Mouse (Mus musculus) gastrocnemius, postnatal 10 days (tissue): Measurements from ENCODE around the gene Ift57. TPM values are rescaled to one million over a fixed set of nuclear protein-coding genes. Genes with fewer than 3 reads are reported as not detected.

ENCODE experiments used
- DNase-seq: peaks from one replicate; pipeline ENCODE4 v3.0.0; 2021; ENCODE audit warnings: mixed read lengths
- total RNA-seq, 2 experiments: library from RNA; stranded (reverse); gene quantifications; 2 replicates each; pipeline ENCODE4 v1.2.3; 2021

Gene Ift57
- total RNA-seq, 2 experiments from 2014 or later, result 6.3 to 10.3 TPM

- no peak for DNase-seq
Measured at GRCm38 (mm10) chr16:49753318-49753717, 54.3 kb downstream of the Ift57 start.

DNA sequence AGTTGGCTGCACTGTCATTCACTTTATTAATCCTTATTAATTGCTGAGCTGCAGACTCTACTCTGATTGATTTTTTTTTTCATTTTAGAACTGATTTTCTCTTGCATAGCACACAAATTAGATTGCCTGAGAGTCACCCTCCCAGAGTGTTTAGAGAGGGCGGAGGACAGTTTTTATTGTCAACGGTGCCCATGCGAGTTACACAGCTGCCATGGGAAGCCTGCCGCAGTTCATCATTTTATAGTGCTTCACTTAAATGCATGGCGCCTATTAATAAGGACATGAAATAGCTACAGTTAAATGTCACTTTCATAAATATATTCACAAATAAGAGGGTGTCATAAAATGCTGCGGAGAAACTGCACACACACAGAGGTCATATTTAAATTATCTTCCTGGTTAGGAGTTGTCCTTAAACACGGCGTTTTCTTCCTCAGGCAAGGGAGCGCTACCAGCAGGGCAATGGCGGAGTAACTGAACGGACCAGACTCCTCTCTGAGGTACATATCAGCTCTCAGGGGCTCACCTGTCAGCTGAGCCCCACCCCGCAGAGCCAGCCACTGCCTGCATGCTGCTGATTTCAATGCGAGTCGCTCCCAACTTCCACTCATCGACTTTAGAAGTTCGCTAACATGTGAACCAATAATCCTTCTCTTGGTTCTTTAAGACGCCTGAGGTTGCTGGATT is 61.6 kb downstream of the Ift57 start:
- no peak for DNase-seq

- no peak for DNase-seq
Measured at GRCm38 (mm10) chr16:49761981-49762380, 62.9 kb downstream of the Ift57 start.

DNA sequence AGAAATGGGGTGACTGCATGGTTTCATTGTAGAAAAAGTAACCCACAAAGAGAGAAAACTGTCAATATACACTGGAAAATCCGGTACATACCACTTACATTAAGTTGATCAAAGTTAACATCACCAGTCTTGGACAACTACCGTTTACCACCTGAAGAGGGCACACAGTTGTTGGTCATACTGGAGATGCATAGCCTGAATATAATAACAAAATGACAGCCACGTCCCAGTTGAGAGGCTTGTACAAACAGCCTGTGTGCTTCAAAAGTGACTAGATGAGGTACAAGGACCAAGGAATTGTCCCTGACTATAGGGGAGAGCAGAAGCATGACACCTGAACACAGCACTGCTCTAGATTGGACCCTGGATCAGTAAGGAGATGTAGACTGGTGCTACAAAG is 67.3 kb downstream of the Ift57 start:
- no peak for DNase-seq

GRCm38 (mm10) chr16:49768491-49769031 is 69.5 kb downstream of the Ift57 start:
- DNase-seq, result no peak

GRCm38 (mm10) chr16:49769831-49770261 is 70.8 kb downstream of the Ift57 start:
- DNase-seq, result no peak

DNA sequence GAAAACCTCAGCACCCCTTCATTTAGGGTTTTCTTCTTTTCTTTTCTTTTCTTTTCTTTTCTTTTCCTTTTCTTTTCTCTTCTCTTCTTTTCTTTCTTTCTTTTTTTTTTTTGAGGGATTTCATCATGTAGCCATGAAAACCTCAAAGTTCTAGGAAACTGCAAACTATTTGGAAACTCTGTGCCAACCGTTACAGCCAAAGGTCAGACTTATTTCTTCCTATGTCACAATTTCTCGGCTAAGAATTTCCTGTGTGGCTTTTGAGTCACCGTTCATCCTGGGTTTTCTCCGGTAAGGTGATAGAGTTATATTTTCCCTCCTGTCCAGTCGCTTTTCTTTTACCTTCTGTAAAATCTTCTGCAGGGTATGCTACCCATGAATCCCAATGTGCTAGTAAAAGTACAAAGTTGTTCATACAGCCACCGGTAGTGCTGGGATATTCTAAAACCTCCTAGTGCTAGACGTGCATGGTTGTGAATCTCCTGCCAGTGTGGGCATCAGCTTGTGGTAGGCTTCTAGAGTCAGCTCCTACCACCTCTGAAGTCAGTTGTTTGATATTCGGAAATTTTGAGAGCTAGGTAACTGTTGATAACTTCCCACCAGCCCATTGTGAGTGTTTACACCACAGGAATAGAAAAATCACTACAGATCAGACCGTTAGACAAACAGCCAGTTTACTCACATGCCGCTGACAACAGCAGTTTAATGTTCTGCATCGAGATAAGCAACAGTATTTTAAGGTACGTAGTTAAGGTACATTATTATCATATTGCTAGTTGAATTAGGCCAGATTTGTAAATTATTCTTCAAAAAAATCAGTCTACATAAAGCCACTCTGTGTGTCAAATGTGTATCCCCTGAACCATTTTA is 71.5 kb downstream of the Ift57 start:
- DNase-seq, result no peak

DNA sequence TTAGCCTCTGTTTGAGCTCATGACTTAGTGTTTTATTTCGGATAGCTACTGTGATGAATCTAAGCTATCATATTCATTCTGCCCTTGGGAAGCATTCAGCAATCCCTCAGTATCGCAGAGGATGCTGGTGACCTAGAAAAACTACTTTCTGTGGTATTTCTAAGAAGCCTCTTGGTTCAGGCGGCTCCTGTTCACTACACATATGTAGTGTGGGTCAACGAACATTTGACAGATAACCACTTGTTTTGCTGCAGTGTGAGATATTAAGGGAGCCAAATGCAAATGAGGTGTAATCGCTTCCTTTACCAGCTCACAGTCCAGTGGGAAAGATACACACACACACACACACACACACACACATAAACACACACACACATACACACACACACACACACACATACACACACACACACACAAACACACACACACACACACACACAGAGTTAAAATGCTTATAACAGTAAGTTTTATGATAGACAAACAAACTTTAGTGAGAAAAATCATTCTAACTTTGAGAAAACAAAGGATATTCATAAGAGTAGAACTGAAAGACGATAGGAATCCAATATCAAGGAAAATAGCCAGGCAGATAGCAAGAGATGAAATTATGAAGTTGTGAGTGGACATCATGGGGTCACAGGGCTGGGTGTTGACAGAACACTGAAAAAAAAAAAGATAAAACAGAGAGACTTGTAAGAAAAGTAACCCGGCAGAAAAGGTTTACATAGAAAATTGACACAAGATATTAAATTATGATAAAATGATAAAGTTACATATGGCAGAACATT is 72.8 kb downstream of the Ift57 start:
- DNase-seq, result no peak

GRCm38 (mm10) chr16:49772576-49772975 is 73.5 kb downstream of the Ift57 start:
- no peak for DNase-seq

GRCm38 (mm10) chr16:49773068-49773467 is 74.0 kb downstream of the Ift57 start:
- no peak for DNase-seq

DNA sequence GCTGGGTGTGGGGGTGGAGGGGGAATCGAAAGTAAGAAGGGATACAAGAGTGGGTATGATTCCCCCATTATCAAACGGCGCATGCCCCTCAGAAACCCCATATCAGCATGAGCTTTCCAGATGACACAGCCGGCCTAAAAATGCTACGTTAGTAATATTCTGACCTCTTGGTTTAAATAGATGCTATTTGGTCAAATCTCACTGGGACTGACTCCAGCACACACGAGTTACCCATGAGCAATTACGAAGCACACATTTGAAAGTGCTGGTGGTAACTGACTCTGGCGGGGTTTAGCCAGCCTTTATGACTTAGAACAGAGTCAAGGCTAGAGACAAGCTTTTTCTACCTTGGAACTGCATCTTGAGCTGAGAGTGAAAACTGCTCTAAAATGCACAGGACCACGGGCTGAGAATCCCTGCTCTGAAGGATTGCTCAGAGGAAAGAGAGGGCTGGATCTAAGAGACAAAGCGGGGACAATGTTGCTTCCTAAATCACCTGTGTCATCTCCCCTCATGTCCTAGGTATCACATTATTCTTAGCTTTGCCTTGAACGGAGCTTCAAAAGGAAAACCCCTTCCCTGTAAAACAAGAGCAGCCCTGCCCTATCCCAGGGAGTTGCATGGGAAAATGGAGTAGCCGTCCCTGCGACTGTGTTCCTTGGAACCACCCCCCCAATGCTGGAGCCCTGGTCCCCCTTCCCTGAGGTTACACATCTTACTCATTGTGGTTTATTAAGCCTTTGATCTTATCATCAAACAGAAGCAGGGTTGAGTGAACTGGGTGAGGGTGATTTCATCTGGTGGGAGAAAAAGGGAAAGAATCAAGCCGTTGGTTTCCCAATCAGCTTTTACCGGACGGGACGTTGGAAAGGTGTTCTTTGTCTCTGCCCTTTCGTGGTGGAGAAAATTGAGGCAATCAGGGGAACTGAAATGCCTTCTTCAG is 75.3 kb downstream of the Ift57 start:
- no peak for DNase-seq

DNA sequence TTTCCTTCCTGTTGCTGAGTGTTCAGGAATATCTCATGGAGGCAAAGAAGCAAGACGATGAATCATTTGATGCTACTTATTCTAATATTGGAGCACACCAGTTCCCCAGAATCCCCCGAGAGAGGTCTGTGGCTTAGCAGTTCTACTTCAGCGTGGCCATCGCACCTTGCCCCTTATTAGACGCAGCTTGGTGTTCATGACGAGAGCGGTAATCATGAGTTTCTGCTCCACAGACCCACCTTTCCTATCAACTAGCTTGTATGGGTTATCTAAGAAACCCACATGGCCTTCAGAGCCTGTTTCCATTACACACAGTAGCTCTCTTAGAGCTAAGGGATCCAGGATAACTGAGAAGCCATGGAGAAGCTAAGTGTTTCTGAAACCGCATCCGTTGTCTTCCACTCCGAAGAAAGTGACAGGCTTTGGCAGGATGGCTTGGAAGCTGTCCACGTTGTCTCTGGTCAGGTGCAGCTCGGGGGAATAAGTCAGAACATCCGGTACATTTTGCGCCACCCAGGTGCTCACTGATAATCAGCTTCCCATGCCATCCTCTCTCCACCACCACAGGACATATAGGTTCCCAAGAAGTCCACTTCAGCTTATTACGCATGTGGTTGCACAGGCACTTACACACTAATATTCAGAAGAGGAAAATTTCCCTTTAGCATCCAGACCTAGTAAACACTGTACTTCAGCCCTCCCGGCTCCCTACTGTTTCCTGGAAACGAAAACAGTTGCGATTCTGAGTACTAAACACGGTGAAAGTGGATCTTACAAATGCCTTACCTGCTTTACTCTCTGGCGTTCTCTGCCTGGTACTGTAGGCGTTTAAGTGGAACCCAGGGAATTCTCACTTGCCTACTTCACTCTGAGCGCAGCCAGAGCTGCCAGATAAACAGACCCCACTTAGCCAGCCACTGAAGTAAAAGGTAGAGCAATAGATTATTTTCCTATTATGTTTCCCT is 76.3 kb downstream of the Ift57 start:
- DNase-seq, result no peak

DNA sequence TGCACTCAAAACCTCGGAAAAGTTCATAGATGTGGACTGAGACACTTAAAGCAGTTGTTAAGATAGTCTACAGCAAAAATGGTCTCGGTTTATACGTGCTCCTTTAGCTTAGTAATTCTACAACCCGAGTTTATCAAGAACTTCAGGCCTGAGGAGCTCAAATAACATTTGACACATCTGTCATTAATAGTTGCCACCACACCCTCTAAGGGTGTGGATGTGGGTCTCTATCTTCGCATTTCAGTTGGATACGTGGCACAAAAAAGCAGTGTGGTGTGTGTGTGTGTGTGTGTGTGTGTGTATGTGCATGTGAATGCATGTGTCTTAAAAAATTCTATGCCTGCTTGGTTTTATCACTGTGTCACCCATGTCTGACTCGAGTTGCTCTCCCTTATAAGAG is 77.9 kb downstream of the Ift57 start:
- DNase-seq, result no peak

GRCm38 (mm10) chr16:49781556-49782156 is 82.6 kb downstream of the Ift57 start:
- no peak for DNase-seq

DNA sequence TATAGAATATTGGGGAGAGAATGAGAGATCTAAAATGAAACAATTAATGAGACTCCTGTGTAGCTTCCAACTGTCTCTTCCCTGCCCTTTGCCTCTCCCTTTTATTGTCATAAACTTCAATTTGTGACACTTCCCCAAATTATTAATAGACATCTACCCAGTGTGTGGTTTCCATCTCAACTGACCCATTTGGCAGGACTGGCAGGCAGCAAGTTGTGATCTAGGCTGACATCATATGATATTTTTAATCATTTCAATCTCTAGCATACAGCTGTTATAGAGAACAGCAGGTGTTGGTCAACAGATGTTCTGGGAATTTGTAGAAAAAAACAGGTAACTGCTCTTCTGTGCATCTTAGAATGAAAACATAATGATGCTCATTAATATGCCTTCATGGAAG is 84.3 kb downstream of the Ift57 start:
- no peak for DNase-seq

DNA sequence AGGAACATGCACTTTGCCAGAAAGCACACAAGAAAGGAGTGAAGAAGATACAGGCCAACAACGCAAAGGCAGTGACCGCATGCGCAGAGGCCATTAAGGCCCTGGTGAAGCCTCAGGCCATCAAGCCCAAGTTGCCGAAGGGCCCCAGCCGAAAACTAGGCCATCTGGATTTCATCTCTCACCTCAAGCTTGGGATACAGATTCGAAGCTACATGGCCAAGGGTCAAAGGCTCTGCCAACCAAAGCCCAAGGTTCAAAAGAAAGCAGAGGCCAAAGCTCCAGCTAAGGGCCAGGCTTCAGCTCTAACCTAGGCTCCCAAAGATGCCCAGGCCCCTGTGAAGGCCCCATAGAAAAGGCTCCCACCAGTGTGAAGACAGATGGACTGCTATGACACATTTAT is 87.1 kb downstream of the Ift57 start:
- no peak for DNase-seq

- DNase-seq, result no peak
Measured at GRCm38 (mm10) chr16:49787714-49788113, 88.7 kb downstream of the Ift57 start.

GRCm38 (mm10) chr16:49790575-49791465 is 91.8 kb downstream of the Ift57 start:
- no peak for DNase-seq

GRCm38 (mm10) chr16:49792446-49792878 is 93.4 kb downstream of the Ift57 start:
- no peak for DNase-seq
